Mouse (Mus musculus) frontal cortex, adult 2 months (tissue): Measurements from ENCODE around the gene Eif2b4. TPM values are rescaled to one million over a fixed set of nuclear protein-coding genes. Genes with fewer than 3 reads are reported as not detected.

Experiments used
- DNase-seq, 2 experiments: peaks; one replicate each; pipeline ENCODE4 v3.0.0; 2022; ENCODE audit warnings: low spot score in 1 of 2; ENCODE audit errors: extremely low spot score in 1 of 2
- polyA plus RNA-seq: library from polyadenylated mRNA; depleted of rRNA; stranded (reverse); fragments of >200 nt; gene quantifications from 2 replicates; pipeline ENCODE4 v1.2.3, GENCODE M21; 2012

The Eif2b4 gene
- polyA plus RNA-seq, 1 experiment, result 63.3 TPM

DNA sequence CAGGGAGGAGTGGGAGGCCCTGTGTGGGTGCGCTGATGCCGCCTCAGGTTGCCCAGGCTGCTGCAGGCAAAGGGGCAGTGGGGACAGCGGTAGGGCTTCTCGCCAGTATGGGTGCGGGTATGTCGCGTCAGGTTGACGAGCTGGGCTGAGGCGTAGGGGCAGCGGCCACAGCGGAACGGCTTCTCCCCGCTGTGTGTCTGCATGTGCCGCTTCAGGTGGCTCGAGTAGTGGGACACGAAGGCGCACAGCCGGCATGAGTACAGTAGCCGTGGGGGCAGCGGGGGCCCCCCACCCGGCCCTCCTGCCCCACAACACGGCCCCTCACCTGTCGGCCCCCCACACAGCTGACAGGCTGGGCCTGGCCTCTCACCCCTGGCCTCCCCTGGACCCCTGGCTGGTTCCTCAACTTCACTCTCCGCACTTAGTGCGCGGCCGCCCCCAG is 7.1 kb upstream of the Eif2b4 start:
- no peak for DNase-seq

DNA sequence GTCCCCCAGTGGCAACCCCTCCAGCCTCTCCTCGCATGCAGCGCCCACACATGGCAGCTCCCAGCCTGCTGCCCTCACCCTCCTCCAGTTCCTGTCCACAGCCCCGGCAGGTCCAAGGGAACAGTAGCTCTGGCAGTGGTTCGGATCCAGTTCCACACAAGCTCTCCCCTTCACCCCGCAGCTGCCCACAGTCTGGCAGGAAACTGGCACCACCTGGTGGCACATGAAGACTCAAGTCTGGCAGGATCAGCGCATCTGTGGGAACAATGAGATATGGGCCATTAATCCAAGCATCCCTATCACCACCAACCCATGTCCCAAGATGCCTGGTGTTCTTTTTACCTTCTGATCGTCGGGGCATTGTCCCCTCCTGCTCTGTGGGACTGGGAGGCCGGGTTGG is 6.7 kb upstream of the Eif2b4 start:
- DNase-seq, result no peak

DNA sequence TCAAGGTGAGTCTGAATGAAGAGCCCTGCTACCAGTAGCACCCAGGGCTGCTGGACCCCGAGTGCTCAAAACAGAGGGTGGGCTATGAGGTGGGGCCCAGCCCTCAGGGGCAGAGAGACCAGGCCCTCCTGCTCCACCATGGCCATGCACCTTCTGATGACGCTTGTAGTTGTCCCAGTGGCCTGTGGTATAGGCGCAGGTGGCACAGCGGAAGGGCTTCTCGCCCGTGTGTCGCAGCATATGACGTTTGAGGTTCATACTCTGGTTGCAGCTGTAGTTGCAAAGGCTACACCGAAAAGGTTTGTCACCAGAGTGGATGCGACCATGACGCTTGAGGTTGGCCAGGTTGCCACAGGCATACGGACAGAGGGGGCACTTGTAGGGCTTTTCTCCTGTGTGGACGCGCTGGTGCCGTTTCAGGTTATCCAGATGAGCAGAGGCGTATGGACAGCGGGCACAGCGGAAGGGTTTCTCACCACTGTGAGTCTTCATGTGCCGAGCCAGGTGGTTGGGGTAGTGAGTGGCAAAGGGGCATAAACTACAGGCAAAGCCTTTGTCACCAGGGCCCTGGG is 6.2 kb upstream of the Eif2b4 start:
- DNase-seq, result no peak

DNA sequence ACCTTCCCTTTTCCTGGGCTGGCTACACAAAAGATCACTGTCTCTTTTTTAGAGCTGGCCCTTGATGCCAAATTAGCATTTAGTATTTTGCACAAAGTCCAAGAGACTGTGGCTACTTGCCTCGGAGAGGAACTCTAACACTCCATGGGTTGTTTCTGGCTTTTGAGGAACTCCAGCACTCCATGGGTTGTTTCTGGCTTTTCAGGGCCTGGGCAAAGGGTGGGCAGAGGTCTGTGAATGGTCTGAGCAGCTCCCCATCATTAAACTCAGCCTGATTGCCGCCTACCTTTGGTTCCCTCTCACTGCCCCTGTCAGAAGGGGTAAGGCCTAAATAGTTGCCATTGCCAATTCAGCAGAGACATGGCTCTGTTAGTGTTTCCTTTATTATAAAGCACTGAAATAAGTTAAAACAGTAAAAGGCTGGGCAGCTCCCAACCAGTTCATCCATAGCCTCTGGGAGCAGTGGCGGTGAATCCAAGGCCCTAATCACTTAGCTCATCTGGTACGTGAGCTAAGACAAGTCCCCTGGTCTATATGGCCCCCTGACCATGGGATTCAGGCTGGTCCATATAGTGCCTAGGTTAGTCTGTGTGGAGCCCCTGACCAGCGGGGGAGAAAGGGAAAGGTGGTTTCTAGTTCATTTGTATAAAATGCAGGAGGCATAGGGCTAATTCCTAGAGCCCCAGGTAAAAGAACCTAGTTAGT is 5.5 kb upstream of the Eif2b4 start:
- no peak for DNase-seq

DNA sequence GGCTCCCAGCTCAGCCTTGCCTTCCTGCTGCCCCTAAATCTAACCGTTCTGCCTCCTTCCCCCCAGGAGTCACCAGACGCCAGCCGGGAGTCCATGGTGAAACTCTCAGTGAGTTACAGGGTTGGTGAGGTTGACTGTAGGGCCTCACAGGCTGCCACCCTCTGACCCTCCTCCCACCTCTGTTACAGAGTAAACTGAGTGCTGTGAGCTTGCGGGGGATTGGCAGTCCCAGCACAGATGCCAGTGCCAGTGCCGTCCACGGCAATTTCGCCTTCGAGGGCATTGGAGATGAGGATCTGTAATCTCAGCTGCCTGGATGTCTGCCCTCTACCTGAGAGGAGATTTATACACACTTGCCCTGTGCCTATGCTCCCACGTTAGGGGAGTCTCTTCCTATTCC is 4.9 kb upstream of the Eif2b4 start:
- no peak for DNase-seq

DNA sequence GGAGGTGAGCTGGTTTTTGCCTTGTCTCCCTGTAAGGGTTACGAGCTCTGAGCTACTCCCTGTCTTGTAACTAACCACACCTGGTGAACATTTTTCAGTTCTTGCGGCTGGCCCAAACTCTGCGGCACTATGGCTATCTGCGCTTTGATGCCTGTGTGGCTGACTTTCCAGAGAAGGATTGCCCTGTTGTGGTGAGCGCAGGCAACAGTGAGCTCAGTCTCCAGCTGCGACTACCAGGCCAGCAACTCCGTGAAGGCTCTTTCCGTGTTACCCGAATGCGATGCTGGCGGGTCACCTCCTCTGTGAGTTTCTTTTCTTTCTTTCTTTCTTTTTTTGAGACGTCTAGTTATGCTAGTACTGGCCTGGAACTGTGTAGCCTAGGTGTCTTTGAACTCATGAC is 3.8 kb upstream of the Eif2b4 start:
- DNase-seq, result no peak

DNA sequence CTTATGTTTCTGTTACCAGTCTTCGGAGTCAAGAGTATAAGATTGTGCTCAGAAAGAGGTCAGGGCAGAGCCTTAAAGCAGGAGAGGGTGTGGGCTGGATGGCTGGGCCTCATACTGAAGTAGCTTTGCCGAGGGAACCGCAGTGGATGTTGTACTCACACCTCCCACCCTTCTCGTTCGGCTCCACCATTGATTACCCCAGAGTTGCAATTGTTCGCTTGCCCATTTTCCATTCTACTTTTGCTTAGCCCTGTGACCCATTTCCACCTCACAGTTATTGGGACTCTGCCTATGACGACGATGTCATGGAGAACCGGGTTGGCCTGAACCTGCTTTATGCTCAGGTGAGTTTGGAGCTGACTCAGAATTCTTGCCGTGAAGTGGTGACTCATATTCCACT is 3.0 kb upstream of the Eif2b4 start:
- no peak for DNase-seq

DNA sequence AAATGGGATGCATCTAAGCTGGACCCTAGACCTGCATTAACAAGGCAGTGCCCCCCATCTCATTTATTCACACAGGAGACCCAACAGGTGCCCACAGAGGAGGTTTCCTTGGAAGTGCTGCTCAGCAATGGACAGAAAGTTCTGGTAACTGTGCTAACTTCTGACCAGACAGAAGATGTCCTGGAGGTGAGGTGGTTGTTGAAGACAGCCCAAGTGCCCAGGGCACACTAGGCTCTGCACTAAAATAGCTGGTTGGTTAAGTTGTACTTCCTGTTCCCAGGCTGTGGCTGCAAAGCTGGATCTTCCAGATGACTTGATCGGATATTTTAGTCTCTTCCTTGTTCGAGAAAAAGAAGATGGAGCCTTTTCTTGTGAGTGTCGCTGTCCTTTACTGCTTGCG is 2.4 kb upstream of the Eif2b4 start:
- DNase-seq, result no peak

DNA sequence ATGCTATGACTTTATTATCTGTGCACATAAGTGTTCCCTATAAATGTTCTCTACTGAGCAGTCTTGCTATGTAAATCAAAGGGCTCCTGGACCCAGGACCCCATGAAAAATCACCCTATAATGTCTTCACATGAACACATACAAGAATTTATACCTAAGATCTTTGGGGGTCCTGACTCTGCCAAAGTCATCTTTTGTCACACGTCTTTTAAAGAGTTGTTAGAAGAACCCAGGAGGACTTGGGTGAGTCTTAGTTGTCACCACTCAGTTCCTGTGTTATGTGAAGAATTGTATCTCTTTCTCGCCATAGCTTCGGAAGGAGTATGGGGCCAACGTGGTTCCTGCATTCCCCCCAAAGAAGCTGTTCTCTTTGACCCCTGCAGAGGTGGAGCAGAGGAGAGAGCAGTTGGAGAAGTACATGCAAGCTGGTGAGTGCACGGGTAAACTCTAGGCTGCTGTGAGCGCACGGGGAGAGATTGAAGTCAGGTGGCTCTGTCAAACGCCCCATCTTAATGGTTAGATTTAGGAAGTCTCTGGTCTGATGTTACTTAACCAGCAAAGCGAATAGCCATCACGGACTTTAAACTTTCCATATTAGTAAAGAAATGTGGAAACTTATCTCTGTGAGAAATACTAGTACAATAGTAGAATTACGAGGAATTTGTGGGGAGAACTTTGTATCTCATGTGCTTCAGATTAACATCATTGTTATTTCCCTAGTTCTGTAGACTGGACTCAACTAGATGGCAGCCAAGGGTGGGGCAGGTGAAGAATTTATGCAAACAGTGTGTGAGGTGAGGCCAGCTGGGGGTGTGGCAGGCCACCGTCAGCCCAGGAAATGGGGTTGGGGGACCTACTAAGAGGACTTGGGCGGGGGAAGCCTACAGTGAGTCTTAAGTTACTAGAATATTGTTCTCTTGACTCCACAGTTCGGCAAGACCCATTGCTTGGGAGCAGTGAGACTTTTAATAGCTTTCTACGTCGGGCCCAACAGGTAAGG is 1.6 kb upstream of the Eif2b4 start:
- no peak for DNase-seq

DNA sequence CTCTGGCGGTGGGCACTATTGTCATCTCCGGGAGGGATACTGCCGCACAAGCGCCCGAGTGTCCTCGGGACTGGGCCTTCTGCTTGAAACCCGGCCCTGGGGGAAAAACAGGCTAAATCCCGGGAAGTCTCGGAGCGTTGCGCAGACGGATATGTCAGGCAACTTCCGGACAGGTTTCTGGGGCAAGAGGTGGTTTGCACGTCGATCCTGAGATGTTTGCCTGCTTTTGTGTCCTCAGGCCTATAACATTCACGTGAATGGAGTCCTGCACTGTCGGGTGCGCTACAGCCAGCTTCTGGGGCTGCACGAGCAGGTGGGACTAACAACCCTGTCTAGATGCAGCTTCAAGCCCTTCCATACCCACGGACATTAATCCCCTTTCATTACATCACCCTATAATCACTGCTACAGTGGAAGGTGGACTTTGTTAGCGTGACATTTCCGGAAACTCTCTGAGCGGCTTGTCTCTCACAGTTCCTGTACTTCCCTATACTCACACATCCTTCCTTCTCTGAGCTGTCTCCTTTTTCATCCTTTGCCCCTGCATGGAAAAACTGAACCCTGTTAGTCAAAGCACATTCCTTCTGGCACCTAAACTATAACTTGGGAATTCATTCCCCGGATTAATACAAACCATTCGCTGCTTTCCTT is 526 bp upstream of the Eif2b4 start:
- no peak for DNase-seq

DNA sequence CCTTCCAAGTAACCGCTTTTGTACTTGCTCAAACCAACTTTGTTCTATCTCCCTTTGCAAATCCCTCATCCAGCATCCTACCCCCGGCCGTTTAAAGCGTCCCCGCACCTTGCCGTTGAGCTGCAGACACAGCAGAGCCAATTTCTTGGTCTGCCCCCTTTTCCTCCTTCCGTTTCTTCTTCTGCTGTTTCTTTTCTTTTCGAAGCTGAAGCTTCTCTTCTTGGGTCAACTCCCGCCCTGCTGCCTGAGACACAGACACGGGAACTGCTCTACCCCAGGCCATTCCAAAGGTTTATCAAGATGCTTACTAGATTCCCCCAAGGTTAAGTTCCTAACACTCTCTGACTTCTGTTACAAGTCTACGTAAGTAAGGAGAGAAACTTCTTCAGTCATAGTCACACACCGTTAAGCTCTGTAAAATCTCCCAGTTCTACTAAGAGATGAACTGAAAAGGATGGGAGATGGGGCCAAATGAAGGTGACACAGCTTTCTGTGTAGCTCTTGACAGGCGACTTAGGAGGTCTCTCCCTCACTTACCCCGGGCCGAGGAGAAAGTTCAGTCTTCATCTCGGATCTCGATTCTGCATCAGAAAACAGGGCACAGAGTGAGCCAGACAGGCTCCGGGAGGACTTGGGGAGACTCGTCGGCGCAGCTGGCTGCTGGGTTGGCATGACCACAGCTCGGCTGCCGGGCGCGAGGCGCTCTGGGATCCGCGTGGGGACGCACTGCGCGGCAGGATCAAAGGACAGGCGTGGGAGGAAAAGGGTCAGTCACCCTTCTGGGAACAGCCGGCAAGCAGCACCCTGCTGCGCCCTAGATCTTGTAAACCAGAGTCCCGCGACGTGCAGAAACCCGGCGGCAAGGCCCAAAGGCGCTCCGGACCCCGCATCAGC is 938 bp downstream of the Eif2b4 start:
- DNase-seq, result no peak

DNA sequence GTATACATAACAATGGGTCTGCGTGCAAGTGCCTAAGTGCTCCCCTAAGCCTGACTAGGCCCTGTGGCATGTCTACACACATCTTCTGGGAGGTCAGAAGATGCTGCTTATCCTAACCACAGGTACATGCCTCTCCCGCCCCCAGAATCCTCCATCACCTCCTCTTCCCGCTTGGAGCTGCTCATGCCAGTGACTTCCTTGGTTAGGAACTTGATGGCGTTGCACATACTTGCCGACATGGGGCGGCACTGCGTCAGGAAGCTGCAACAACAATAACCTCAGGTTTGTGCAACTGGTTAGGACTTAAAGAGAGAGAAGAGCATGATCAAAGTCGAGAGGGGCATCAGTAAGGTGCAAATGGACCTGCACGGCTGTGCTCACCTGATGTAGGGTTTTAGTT is 3.0 kb downstream of the Eif2b4 start:
- no peak for DNase-seq

DNA sequence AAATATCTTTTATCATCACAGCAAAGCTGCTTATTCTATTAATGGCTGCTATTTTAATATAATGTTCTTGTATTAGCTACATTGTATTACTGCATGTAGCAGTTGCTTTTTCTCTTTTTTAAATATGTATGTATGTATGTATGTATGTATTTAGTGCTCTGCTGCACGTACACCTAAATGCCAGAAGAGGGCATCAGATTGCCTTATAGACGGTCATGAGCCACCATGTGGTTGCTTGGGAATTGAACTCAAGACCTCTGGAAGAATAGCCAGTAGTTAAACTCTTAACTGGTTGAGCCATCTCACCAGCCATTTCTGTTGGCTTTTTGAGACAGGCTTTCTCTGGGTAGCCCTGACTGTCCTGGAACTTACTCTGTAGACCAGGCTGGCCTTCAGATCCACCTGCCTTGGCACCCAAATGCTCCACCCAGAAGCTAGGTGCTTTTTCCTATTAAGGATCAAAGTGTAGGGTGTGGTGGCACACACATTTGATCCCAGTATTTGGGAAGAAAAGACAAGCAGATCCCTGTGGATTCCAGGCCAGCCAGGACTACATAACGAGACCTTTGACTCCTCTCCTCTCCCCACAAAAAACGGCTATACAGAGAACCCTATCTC is 4.9 kb downstream of the Eif2b4 start:
- no peak for DNase-seq

DNA sequence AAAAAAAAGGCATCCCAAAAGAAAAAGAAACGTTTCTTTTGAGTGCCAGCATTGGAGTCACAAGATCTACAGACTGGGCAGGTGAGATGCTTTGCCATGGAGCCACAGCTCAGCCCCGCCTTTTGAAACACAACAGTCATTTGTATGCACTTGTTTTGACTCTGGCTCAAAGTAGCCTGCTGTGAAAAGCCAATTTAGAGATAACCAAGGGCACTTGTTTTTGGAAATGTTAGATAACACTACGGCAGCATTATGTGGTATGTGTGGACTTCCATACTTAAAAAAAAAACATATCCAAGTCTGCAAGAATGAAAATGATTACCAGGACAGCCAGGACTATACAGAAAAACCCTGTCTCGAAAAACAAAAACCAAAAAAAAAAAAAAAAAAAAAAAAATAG is 9.6 kb downstream of the Eif2b4 start:
- DNase-seq, result no peak

DNA sequence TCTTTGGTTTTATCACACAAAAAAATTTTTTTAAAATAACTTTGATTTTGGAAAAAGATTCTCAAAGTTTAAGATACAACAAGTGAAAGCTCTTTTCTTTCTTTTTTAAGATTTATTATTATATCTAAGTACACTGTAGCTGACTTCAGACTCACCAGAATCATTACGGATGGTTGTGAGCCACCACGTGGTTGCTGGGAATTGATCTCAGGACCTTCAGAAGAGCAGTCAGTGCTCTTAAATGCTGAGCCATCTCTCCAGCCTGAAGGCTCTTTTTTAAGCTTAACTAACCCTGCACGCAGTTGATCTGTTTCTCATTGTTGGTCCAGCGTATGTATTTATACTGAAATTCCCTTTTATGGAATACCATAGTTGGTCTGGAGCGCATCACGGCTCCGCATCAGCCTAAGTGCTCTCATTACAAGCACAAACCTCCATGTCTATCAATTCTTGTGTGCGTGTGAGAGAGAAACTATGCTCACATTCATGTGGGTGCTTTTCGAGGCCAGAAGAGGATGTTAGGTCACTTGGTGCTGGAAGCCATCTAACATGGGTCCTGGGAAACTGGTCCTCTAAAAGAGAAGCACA is 12.0 kb downstream of the Eif2b4 start:
- no peak for DNase-seq

DNA sequence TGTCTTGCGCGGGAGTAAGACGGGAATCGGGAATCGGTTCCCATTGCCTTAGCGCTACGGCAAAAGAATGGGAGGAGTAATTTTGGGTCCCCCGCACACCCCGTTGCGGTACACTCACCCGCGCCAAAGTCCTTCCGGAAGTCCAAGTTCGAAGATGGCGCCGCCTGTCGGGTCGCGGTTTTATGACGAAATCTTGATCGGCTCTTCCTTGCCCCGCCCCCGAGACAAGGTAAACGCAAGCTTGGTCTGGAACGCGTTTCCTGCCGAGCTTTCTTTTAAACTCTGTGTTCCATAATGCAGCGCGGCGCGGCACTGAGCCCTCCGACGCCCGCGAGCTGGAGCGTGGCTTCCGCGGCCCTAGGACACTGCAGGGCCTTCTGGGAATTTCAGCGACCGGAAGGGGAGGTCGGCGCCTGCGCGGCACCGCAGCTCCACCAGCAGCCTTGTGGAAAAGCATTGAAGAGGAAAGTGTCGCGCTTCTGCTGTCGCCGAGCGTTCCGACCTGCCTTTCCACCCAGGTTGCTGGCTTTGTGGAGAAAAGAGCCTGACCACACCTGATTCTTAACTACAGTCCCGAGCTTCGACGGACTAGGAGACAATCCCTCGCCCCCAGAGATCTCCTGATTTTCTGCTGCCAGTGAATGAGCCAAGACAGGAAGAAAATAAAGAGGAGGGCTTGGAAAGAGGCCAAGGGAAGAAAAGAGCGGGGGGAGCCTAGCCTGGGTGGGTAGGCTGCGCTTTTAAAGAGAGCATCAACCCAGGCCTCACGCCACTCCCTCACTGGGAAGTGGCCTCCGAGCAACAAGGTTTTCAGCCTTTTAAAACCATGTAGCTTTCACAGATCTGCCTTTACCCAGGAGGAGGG is 13.2 kb downstream of the Eif2b4 start, which contains the start of the genes Gm29609 and Gtf3c2:
Gm29609 (minus strand) TSS at position 146 of the 865 bp plus-strand sequence.
Gtf3c2 (minus strand) TSS at position 379 of the 865 bp plus-strand sequence.
- peak; percentile 96 to 99 for DNase-seq

DNA sequence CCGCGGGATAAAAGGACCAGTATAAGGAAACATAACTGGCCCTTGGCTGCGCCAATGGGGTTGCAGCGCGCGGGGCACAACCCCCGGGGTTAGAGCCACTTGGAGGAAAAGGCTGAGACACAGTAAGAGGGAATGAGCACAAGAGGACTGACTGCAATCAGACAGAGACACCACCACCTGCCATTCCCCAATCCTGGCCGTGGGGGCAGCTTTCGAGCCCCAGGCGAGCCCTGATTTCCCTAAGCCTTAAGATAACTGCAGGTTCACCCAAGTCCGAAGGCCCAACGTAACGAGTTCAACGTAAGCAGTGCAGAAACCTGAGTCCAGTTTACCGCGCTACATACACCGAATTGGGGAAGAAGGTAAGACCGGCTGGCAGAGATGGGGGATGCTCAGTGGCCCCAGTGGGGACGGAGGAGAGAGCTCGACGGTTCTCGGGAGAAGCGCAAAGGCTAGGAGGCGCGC is 13.9 kb downstream of the Eif2b4 start:
- no peak for DNase-seq

DNA sequence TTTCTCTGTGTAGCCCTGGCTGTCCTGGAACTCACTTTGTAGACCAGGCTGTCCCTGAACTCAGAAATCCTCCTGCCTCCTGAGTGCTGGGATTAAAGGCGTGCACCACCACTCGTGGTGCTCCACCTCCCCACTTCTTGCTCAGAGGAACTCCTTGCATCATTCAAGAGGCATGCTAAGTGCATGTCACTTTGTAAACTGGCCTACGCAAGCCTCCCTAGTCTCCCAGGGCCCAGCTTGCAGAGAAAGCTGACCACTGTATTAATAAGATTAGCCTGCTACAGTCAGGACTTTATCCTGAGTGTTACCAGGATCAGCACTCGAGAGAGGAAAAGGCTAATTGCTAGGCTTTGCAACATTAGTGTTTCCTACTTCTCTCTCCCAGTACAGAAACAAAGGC is 24.6 kb downstream of the Eif2b4 start:
- no peak for DNase-seq
